In genomic region chr7:101426692-101427091, GRCm38 (mm10) we compare ENCODE assay signal across 17 mouse cellular contexts. TPM values are rescaled to one million over a fixed set of nuclear protein-coding genes. Genes with fewer than 3 reads are reported as not detected.
A peak's percentile ranks its signal among the peaks of the same experiment; 100 is the strongest.
DNase-seq lines count a peak whose midpoint lies in the region; ATAC-seq and TF ChIP-seq lines count a peak whose summit lies in the region.
"Had no signal": no experiment of that assay in that cellular context is flagged by ENCODE, and none has a peak within 500 bp of the region (broad histone marks: within the 10 kb centered on the region; RNA-seq: fewer than 3 reads in every experiment).

No protein-coding gene starts in this region.

- ATAC-seq in midbrain, embryonic 12.5 days (ENCODE audit: low FRiP score, low read depth) = no peak
- ATAC-seq: CD4-positive, CD25-positive, alpha-beta regulatory T cell, adult 4 months; intestine, postnatal 0 days had no signal

- TF ChIP-seq CTCF in left cerebral cortex, adult 2 months (IDR thresholded peaks at IDR 0.05) = no peak

- no peaks in the 10 kb centered on the region for H3K9me3 ChIP-seq in midbrain, embryonic 12.5 days
- H3K9me3 ChIP-seq: heart, embryonic 12.5 days; hindbrain, embryonic 10.5 days; lung, embryonic 15.5 days had no signal

- intact Hi-C loops in left cerebral cortex, adult 2 months (cut with DNase I) = loop anchor here (5.0 kb wide), 1 partner anchor 191 kb away; no protein-coding TSS in a partner anchor
- intact Hi-C loops in left cerebral cortex, postnatal 10 days (cut with DNase I) = loop anchor here (2.0 kb wide), 1 partner anchor 116 kb away; no protein-coding TSS in a partner anchor

- peak overlapping the region; percentile 60 for H3K27ac ChIP-seq in left cerebral cortex, adult 2 months
- peak overlapping the region; percentile 49 for H3K27ac ChIP-seq in midbrain, embryonic 12.5 days (replicated peaks)
- H3K27ac ChIP-seq: hindbrain, embryonic 10.5 days; lung, embryonic 15.5 days had no signal

- 72% methylated on average over 8 of the region's 8 CpGs for WGBS in midbrain, embryonic 12.5 days

- DNase-seq in left cerebral cortex, adult 2 months (ENCODE audit: extremely low spot score in 1 of 2, low spot score in 2 of 2) = peak in 1 of 2 experiments; percentile 56
- no peak for DNase-seq in left cerebral cortex, postnatal 10 days (ENCODE audit: extremely low spot score in 1 of 2, low spot score in 2 of 2)
- DNase-seq in adipocyte (ENCODE audit: low spot score) = peak; percentile 11
- peak; percentile 83 for DNase-seq in telencephalon, adult 2 months (ENCODE audit: low read depth, low spot score)
- DNase-seq in adrenal gland, postnatal 10 days = no peak
- DNase-seq in cerebellum, adult 8-10 months = no peak
- DNase-seq: adrenal gland, postnatal 25 days; gastrocnemius, postnatal 36 days; kidney, postnatal 36 days; layer of hippocampus, postnatal 36 days had no signal

- peaks cover 13% of the 10 kb centered on the region for H3K4me1 ChIP-seq in midbrain, embryonic 12.5 days
- H3K4me1 ChIP-seq: heart, embryonic 12.5 days; lung, embryonic 15.5 days had no signal

- no peak overlapping the region for H3K4me2 ChIP-seq in midbrain, embryonic 12.5 days (replicated peaks)
- H3K4me2 ChIP-seq: heart, embryonic 12.5 days; liver, embryonic 11.5 days; lung, embryonic 15.5 days had no signal

- no peaks in the 10 kb centered on the region for H3K36me3 ChIP-seq in midbrain, embryonic 12.5 days
- H3K36me3 ChIP-seq: heart, embryonic 12.5 days; hindbrain, embryonic 10.5 days; lung, embryonic 15.5 days had no signal

- peaks cover 14% of the 10 kb centered on the region; the same call in 1 of the 2 replicates for H3K27me3 ChIP-seq in midbrain, embryonic 12.5 days
- H3K27me3 ChIP-seq: lung, embryonic 15.5 days had no signal

- no peak overlapping the region for H3K9ac ChIP-seq in midbrain, embryonic 12.5 days (replicated peaks)
- H3K9ac ChIP-seq: heart, embryonic 12.5 days; lung, embryonic 15.5 days had no signal

- H3K4me3 ChIP-seq in left cerebral cortex, adult 2 months = peak overlapping the region; percentile 37
- no peak overlapping the region for H3K4me3 ChIP-seq in midbrain, embryonic 12.5 days
- H3K4me3 ChIP-seq: heart, embryonic 12.5 days; hindbrain, embryonic 10.5 days; lung, embryonic 15.5 days had no signal

RNA-seq across cellular contexts. Expression of gene Pde2a, which starts 5.2 kb away (rescaled TPM):
- 100 to 1,000 TPM; 372 to 375 TPM for total RNA-seq in left cerebral cortex, adult 2 months (2021)
- 100 to 1,000 TPM; 294 to 295 TPM for total RNA-seq in left cerebral cortex, postnatal 10 days (2021)
- 16.1 and 17.8 TPM in 2 replicates for polyA plus RNA-seq in midbrain, embryonic 12.5 days (2016; fragmentation: Nextera tagmentation; extraction: Ambion mirVana)
- 100 to 1,000 TPM; 113 to 120 TPM for total RNA-seq in adrenal gland, postnatal 10 days (2021)

RNA-seq across cellular contexts. Expression of gene Gm45837, which starts 16.0 kb away (rescaled TPM):
- 1 to 10 TPM; 1.6 to 3.4 TPM for total RNA-seq in left cerebral cortex, adult 2 months (2021)
- total RNA-seq in left cerebral cortex, postnatal 10 days (2021) = 1 to 10 TPM; 1.1 to 1.8 TPM
- not detected in 2 replicates for polyA plus RNA-seq in midbrain, embryonic 12.5 days (2016; fragmentation: Nextera tagmentation; extraction: Ambion mirVana)
- 1 to 10 TPM in 1 of 2 experiments, not detected in 1; 3.7 TPM for total RNA-seq in adrenal gland, postnatal 10 days (2021)
- polyA plus RNA-seq: intestine, postnatal 0 days; liver, embryonic 11.5 days had no signal

Comparison
In these comparisons a context has a peak if more than half of its experiments do, and no peak if none do; other contexts are left out.
1. DNase-seq: peak in adipocyte (single experiment) and telencephalon, adult 2 months (single experiment); none in left cerebral cortex, postnatal 10 days (0 of 2), adrenal gland, postnatal 10 days (single experiment) and cerebellum, adult 8-10 months (single experiment).